Mouse (Mus musculus) left cerebral cortex, adult 11 months (tissue): ENCODE data around the gene Rdm1.

Source experiments
- DNase-seq: peaks from one replicate; pipeline ENCODE4 v3.0.0; 2022; ENCODE audit warnings: low spot score

Gene Rdm1

GRCm38 (mm10) chr11:101657886-101658750, 31.1 kb downstream of the Rdm1 start:
- DNase-seq, result peak; percentile 76

GRCm38 (mm10) chr11:101658751-101659558, 32.0 kb downstream of the Rdm1 start:
- no peak for DNase-seq

- DNase-seq, result no peak
Observed at GRCm38 (mm10) chr11:101661191-101661590, 34.2 kb downstream of the Rdm1 start.

GRCm38 (mm10) chr11:101661786-101662185, 34.8 kb downstream of the Rdm1 start:
- DNase-seq, result no peak

- no peak for DNase-seq
Observed at GRCm38 (mm10) chr11:101663229-101664027, 36.4 kb downstream of the Rdm1 start.

- DNase-seq, result peak; percentile 89
Observed at GRCm38 (mm10) chr11:101664825-101665635, 38.0 kb downstream of the Rdm1 start, which contains the start of gene Arl4d. Arl4d (plus strand) TSS chr11:101665541.

- no peak for DNase-seq
Observed at GRCm38 (mm10) chr11:101665636-101665992, 38.6 kb downstream of the Rdm1 start.

- no peak for DNase-seq
Observed at GRCm38 (mm10) chr11:101666626-101667345, 39.8 kb downstream of the Rdm1 start.

GRCm38 (mm10) chr11:101667871-101668532, 41.0 kb downstream of the Rdm1 start:
- DNase-seq, result no peak

GRCm38 (mm10) chr11:101668546-101669261, 41.7 kb downstream of the Rdm1 start:
- DNase-seq, result no peak

- DNase-seq, result no peak
Observed at GRCm38 (mm10) chr11:101670334-101670733, 43.3 kb downstream of the Rdm1 start.

GRCm38 (mm10) chr11:101671255-101671654, 44.3 kb downstream of the Rdm1 start:
- DNase-seq, result no peak

- DNase-seq, result peak; percentile 76
Observed at GRCm38 (mm10) chr11:101673010-101673642, 46.1 kb downstream of the Rdm1 start.

GRCm38 (mm10) chr11:101674106-101674505, 47.1 kb downstream of the Rdm1 start:
- no peak for DNase-seq

GRCm38 (mm10) chr11:101675349-101675748, 48.4 kb downstream of the Rdm1 start:
- no peak for DNase-seq

GRCm38 (mm10) chr11:101677655-101678054, 50.7 kb downstream of the Rdm1 start:
- no peak for DNase-seq

- no peak for DNase-seq
Observed at GRCm38 (mm10) chr11:101678770-101679169, 51.8 kb downstream of the Rdm1 start.

GRCm38 (mm10) chr11:101679907-101680306, 52.9 kb downstream of the Rdm1 start:
- no peak for DNase-seq
